Mouse (Mus musculus) frontal cortex, adult (tissue): ENCODE data around the gene Pdia5.

Experiments
- ATAC-seq: cut with Nextera tagmentation; 2 replicates; pipeline ENCODE4 v1.9.2; 2017; ENCODE audit warnings: mild to moderate bottlenecking, moderate library complexity, mixed read lengths; ENCODE audit not compliant: low TSS enrichment

Gene Pdia5

GRCm38 (mm10) chr16:35484526-35485233, 6.0 kb downstream of the Pdia5 start:
- no peak for ATAC-seq

- no peak for ATAC-seq
Observed at GRCm38 (mm10) chr16:35484105-35484504, 6.6 kb downstream of the Pdia5 start.

- ATAC-seq = no peak
Observed at GRCm38 (mm10) chr16:35479301-35479700, 11.4 kb downstream of the Pdia5 start.

GRCm38 (mm10) chr16:35477273-35477672, 13.4 kb downstream of the Pdia5 start:
- ATAC-seq = no peak

- ATAC-seq = peak; percentile 74
Observed at GRCm38 (mm10) chr16:35472569-35473275, 18.0 kb downstream of the Pdia5 start.

- no peak for ATAC-seq
Observed at GRCm38 (mm10) chr16:35471841-35472568, 18.7 kb downstream of the Pdia5 start.

- ATAC-seq = no peak
Observed at GRCm38 (mm10) chr16:35470983-35471382, 19.7 kb downstream of the Pdia5 start.

GRCm38 (mm10) chr16:35470096-35470495, 20.6 kb downstream of the Pdia5 start:
- no peak for ATAC-seq

GRCm38 (mm10) chr16:35469016-35469415, 21.7 kb downstream of the Pdia5 start:
- no peak for ATAC-seq

GRCm38 (mm10) chr16:35467044-35467443, 23.6 kb downstream of the Pdia5 start:
- no peak for ATAC-seq

- no peak for ATAC-seq
Observed at GRCm38 (mm10) chr16:35465808-35466351, 24.8 kb downstream of the Pdia5 start.

- no peak for ATAC-seq
Observed at GRCm38 (mm10) chr16:35464686-35465308, 25.9 kb downstream of the Pdia5 start.

GRCm38 (mm10) chr16:35463708-35464107, 27.0 kb downstream of the Pdia5 start:
- ATAC-seq = no peak

- no peak for ATAC-seq
Observed at GRCm38 (mm10) chr16:35462955-35463354, 27.7 kb downstream of the Pdia5 start.

GRCm38 (mm10) chr16:35459584-35459983, 31.1 kb downstream of the Pdia5 start:
- ATAC-seq = no peak

GRCm38 (mm10) chr16:35458297-35458696, 32.4 kb downstream of the Pdia5 start:
- ATAC-seq = no peak

- 0 out of 2 replicates have a peak, but pooled peaks have one; percentile 28 for ATAC-seq
Observed at GRCm38 (mm10) chr16:35457488-35457887, 33.2 kb downstream of the Pdia5 start.

- ATAC-seq = peak; percentile 79
Observed at GRCm38 (mm10) chr16:35457011-35457419, 33.7 kb downstream of the Pdia5 start.

GRCm38 (mm10) chr16:35456305-35456704, 34.4 kb downstream of the Pdia5 start:
- no peak for ATAC-seq

GRCm38 (mm10) chr16:35455822-35456221, 34.9 kb downstream of the Pdia5 start:
- ATAC-seq = no peak

GRCm38 (mm10) chr16:35450018-35450630, 40.5 kb downstream of the Pdia5 start:
- ATAC-seq = no peak
